Mouse (Mus musculus) embryo, embryonic 9.5 days (tissue): ENCODE data around the gene Ciao2a.

ENCODE experiments used
- DNase-seq: peaks from one replicate; pipeline ENCODE4 v3.0.0-alpha.2; 2017; ENCODE audit errors: extremely low spot score

Gene Ciao2a

DNA sequence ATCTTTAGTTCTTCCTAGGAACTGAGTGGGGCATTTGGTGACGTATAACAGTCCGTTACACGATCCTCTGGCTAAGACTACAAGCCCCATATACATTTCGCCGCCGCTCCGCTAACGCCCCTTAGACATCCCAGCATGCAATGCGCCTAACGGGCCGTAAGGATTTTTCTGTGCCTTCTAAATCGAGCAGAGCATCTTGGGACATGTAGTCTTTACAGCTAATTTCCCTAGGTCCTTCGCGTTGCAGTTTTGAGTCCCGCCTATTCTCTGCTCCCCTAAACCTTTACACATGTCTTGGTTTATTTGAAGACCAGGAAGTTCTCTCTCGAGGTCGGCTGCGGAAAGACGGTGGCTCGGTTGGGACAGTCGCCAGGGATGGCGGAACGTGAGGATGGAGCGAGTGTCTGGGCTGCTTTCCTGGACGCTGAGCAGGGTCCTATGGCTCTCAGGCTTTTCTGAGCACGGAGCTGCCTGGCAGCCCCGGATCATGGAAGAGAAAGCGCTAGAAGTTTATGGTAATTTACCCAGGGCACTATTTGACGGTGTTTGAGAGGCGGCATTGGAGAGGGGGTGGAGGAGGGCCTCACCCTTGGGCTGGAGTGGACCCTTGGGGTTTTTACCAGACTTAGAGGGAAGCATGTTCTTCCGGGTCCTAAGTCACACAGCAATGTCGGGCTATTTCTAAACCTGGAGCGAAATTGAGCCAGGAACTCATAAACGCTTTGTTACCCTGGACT is at the start of gene Ciao2a, which contains the start of gene Snx1:
Gene Ciao2a (plus strand): TSS at position 156 of the 737 bp plus-strand sequence.
Gene Snx1 (minus strand): TSS at position 132 of the 737 bp plus-strand sequence.
- peak; percentile 91 for DNase-seq

DNA sequence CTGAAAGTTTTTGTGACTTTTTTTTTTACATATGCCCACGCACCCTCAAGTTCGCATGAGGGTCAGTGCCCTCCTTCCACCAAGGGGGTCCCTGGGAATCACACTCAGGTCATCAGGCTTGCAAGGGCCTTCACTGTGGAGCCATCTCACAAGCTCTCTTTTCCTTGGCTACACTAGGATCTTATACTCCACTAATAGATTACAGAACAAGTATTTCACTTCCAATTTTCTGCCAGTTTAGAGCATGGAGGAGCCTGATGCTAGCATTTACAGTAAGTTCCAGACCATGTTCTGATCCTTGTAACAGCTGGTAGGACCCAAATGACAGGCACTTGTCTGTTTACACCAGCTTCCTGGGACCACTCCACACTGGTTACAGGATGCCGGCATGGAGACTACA is 48.3 kb upstream of the Ciao2a start:
- DNase-seq, result no peak

DNA sequence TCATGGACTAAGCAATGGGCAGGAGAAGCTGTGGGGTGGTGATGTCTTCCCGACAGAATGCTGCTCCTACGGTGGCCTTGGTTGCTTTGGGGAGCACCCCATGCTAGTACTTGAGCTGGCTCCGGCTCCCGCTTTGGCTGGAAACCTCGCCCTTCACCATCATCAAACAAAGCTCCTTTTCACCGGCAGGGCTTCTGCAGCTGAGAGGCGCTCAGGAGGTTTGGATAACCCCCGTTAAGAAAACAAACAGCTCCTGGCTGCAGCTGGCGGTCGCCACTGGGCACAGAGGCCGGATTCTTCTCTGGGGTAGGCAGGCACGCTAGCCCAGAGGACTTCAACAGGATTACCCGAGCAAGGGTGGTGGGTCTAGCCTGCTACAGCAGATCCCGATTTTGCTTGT is 47.9 kb upstream of the Ciao2a start:
- DNase-seq, result peak; percentile 60

DNA sequence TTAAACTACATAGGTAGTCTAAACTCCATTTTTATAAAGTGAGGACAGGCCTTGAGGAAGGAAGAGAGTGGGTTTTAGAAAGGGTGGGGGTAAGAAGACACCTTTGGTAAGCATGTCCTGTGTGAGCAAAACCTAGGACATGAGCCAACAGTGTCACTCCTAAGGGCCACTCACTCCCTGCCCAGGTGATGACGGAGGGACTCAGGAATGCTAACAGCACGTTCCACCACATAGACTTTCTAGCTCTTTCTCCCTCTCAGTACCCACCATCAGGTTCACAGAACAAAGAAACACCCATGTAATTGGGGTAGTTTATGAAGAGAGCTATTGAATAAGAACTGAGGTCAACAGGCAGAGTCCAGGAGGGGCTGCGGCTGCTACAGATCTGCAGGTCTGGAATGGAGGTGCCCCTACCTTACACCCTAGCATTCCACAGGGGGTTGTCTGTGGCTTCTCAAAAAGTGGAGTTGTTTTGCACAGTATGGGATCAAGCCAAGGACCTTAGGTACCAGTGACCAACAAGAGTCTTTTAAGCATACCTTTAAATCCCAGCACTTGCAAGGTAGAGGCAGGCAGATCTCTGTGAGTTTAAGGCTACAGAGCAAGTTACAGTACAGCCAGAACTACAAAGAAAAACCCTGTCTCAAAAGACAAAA is 45.5 kb upstream of the Ciao2a start:
- no peak for DNase-seq

DNA sequence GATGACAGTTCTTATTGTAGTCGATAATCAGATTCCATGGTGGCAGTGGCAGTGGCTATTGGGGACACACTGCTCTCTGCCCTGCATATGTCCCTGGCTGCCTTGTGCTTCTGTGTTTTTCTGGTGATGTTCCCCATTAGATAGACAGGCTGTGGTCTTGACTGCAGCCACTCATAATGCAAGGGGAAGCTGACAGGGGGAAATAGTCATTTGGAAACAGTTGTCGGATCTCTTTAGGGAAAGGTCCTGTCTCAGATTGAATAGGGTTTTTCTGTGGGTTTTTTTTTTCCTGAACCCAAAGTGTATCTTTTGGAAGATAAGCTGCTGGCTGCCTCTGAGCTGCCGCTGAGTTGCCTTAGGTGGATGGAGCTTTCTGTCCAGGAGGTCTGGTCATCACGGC is 44.4 kb upstream of the Ciao2a start:
- DNase-seq, result no peak

DNA sequence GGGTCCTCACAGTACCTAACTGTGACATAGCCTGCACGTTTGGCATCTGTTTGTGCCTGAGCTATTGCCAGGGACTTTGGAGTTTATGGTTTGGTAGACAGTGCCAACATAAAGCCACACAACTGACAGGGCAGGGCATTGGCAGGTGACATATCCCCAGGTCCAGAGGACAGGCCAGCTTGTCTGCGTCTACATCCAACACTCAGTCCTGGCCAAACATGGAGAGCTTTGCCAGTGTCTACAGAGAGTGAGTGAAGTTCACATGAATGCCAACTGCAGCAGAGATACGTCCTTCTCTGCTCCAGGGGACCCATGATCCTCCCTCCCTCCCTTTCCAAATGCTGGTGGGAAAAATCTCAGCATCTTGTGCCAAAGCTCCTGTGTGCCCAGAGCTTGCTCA is 42.2 kb upstream of the Ciao2a start:
- no peak for DNase-seq

DNA sequence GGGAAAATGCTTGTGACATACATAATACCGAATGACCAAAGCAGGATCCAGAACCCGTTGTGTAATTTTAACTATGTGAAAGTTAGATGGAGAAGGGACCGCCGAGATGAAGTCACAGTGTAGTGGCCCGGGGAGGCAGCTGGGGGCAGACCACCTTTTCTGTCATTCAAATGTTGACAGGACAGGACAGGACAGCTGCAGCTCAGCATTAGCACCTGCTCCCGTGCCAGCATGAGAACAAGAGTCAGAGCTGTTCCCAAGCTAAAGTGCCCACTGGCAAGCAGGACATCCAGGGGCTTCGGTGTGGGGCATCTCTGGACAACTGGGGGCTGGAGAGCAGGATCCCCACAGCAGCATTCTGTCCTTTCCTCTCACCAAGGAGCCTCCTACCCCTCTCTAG is 39.3 kb upstream of the Ciao2a start:
- DNase-seq, result no peak

DNA sequence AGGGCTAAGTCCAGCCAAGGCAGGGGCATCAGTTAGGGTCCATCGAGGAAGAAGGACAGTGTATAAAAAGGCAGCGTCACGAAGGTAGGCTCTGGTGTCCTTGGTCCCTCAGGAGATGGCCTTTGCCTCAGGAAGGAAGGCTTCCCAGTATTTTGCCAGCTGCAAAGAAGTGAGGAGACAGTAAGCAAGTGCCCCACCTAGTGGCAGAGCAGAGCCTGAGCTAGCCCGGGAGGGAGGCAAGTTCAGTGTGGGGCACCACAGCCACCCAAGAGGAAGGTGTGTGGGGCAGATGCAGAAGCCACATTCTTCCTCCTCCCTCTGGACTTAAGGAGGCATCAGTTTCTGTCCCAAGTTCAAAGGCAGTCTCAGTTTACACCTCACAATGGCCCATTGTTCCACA is 38.0 kb upstream of the Ciao2a start:
- peak; percentile 47 for DNase-seq

DNA sequence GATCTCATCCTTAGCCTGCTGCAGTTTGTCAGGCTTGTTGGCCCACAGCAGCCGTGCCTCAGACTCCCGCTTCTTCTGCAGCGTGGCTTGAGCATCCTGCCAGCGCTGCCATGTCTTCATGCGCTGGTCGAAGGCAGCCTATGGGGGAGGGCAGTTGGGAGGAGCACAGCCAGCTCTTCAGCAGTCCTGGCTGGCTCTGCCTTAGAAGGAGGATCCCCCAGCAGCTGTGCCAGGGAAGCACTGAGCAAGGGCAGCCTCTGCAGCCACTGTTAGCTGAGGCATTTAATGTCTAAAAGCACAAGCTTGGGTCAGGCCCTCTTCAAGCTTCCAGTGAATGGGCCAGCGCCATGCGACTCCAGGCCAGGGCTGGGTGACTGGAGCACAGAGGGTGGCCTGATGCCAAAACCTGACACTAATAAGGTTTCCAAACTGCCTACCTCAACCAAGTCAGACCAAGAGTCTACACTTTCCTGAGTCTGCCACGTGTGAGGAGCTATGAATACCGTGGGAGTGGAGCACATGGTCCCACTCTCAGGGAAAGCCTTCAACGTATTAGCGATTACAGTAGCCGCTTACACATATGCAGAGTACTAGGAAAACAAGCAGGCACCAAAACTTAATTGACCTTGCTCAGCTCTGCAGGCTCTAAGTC is 35.7 kb upstream of the Ciao2a start:
- DNase-seq, result no peak

DNA sequence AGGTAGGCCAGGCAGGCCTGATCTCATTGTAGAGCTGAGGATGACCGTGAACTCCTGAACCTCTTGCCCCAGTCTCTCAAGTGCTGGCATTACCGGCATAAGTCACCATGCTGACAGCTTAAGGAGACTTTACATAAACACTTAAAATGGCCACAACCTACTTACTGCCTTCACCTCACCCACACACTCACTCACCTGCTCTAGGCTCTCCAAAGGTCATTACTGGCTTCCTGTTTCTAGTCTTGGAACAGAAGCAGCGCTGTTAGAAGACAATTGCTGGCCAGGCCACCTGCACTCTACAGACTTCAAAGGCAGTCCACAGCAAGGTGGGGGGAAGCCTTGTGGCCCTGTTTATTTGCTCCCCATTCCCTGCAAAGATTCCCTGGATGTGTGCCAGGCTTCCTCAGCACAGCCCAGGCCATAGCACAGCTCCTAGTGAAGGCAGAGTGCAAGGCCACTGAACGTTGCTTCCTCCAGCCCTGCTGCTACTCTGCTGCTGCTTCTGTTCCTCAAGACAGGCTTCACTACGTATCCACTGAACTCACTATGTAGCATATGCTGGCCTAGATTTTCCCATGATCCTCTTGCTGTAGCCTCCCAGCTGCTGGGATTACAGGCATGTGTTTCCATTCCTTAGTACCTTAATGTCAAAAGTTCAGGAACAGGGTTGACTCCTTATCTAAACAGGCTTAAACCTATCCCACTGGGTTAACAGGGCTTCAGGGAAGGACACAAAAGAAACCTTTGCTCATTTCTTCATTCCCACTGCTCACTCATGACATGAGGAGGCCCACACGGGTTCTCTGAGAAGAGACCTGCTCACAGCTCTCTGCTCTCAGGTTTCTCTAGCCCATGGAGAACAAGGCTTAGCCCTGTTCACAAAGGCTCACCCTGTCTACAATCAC is 34.8 kb upstream of the Ciao2a start:
- no peak for DNase-seq

DNA sequence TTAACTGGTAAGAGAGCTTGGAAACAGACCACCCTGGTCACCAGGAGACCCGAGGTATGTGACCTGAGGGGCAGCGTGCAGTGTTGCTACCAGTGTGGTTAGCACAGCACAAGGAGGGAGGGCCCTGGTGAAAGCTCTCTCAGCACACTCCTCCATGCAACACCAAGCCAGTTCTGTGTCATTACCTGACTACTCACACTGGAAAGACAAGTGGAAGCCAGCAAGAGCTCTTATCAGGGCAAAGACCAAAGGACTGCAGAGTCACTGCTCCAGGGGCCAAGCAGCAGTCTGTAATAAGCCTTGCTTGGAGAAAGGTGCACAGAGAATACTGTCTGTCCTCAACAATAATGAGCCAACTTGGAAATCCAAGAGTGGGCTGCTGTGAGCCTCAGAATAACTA is 33.7 kb upstream of the Ciao2a start:
- DNase-seq, result no peak

DNA sequence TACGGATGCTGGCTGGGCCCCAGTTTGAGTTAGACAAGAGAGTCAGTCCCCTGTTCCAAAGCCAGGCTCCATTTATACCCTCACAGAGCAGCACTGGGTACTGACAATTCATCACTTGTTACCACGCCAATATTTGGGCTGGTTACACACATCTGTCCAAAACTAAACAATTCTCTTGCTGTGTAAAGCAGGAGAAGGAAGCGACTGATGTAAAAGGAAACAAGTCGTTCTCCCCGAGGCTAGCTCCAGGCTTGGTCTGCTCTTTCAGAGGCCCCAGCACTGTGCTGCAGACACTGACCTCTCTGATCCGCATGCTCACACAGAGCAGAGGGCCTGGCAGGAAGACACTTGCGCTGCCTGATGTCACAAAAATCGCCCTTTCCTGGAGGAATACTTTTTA is 24.8 kb upstream of the Ciao2a start:
- no peak for DNase-seq

DNA sequence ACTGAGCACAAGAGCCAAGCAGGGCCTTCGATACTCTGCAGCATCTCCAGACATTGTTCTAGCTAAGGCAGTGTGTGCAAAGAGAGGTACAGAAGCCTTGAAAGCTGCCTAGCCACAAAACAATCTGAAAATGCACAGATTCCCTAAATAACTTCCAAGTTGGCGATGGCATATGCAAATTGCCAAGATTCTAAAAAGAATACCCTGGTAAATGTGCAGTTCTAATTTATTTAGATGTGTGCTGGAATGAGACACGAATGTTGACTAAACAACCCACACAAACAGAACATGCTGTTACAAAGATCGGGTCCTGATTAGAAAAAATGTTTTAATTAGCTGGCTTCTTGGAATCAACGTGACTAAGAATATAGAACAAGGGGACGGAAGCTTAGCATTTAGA is 23.7 kb upstream of the Ciao2a start:
- DNase-seq, result no peak

DNA sequence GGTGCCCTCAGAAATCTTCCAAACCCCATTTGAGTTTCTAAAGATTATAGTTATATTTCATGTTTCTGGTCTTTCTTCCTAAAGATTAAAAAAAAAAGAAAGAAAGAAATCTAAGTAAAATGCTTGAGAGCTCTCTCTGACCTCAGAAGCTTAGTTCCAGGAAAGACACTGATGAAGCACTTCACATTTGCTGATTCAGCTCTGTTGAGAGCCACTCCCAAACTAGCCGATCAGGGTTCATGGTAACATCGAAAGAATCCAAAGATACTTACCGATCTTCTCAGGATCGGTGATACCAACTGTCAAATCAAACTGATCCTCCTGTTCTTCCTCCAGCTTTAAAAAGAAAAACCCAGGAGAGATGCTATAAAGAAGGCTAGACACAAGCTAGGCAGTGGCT is 21.8 kb upstream of the Ciao2a start:
- no peak for DNase-seq

DNA sequence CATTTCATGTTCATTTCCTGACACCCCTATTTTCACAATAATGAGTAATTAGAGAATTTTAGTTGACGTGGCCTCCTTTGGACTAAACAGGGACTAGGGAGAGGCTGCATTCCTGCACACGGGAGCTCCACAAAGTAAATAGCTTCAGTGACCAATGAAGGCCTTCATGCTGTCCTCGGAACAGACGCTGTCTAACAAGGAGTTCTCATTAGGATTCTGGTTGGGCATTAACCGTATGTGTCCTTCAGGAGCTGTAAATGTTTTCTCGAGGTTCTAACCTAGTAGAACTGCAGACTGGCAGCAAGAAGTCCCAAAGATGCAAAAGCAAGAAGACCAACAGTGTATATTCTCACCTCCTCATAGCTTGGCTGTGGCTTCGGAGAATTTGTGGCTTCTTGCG is 21.2 kb upstream of the Ciao2a start:
- no peak for DNase-seq

DNA sequence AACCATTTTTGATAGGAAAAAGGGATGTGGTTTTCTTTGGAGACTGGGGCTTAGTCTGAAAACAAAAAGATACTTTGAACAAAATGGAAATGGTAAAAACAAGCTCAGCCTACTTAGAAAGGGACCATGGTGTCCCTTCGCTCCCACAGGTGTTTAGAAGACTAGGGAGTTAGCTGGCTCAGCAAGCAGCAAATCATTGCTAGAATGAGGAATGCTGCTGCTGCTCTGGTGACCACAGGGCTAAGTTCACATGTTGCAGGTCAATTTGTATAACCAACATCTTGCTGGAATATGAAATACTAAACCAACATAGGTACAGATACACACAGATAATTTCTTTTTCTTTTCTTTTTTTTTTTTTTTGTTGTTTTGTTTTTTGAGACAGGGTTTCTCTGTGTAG is 16.8 kb upstream of the Ciao2a start:
- no peak for DNase-seq

DNA sequence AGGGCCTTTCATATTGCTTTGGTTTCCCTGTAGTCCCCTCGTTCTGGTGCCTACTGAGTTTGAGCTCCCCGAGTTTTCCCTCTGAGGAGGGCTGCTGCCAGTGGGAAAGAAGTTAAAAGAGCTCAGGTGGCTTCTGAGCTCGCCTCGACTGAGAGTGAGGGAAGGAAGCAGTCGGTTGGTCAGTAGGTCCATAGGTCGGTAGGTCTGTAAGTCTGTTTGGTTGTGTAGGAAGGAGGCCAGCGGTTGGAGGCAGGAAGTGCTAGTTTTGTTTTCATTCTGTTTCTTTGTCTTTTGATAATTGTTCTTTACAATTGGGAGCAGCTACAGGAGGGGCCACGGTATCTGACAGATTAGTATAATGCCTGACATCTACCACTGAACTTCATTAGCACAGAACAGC is 16.3 kb upstream of the Ciao2a start:
- no peak for DNase-seq

DNA sequence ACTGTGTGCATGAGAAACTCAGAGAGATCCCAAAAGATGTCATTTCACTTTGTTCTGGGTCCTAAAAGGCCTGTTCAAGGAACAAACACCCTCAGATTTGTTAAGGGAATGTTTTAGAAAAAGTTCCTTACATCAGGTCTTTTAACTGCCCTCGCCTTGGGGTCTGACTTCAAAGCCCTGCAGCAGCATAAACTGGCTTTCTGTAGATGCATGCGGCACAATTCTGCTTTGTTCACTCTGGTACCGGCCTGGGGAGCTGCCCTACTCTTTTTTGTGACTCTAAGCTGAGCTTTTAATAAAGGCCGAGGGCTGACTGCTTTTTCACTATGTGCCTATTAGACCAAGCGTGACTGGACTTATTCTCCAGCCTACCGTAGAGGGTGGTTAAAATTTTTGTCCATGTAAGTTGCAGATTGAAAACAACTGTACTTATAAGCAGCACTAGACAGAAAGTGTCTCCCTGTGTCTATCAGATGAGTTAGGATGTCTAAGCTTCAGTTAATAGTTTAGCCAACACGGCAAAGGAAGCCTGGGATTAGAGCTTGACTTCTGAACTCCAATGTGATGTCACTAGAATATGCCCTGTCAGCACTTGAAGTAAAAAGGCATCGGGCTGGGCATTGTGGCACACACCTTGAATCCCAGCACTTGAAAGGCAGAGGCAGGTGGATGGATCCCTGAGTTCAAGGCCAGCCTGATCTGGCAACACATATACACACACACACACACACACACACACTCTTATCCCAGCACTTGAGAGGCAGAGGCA is 15.6 kb upstream of the Ciao2a start:
- no peak for DNase-seq

DNA sequence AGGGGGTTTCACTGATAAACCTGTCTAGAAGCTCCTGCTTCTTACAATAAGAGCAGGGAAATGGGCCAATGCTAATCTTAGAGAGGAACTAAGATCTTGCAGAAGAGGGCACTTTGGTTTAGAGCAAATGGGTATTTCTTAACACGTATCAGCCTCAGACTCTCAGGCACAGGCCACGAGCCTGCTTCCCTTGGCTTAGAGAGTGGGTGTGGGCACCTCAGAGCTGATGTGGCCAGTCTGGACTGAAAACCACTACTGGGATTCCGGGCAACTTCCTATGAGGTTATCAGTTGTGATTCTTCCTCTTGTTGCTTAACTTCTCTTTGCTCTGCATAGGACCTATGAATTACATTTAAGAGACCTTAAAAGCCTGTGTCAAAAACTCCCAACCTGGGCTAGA is 12.1 kb upstream of the Ciao2a start:
- no peak for DNase-seq

DNA sequence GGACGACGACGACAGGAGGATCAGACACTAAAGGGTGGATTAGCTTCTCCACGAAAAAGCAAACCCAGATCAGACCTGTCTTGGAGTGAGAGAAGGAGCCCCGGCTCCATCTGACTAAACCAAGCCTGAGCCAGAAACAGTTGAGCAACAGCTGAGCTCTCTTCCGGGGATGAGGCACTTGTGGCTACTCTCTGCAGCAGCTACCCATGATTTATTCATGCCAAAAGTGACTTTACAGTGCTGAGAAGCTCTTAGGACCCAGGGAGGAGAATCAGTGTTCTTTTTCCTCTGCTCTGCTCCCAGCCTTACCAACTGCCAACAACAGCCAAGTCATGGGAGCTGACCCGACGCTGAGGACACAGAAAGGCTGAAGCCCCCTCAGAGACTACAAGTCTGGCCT is 9.5 kb upstream of the Ciao2a start:
- no peak for DNase-seq

DNA sequence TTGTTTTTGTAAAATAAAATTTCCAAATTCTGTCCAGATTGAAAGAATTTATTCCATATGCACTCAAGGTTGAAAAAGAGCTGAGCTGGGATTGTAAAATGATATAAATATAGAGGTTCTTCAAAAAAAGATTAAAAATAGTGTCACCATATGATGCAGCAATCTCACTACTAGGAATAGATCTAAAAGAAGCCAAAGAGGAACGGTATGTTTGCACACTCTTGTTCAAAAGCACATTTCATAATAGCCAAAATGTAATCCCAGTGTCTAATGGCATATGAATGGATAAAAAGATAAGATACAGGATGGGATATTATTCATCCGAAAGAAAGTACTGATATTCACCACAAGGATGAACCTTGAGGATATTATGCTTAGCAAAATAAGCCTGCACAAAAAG is 6.9 kb upstream of the Ciao2a start:
- DNase-seq, result no peak
